Comparison of ENCODE assay signal across 29 mouse cellular contexts in genomic region chr2:14127629-14128028, GRCm38 (mm10). TPM values are rescaled to one million over a fixed set of nuclear protein-coding genes. Genes with fewer than 3 reads are reported as not detected.
DNase-seq lines count a peak whose midpoint lies in the region; ATAC-seq lines count a peak whose summit lies in the region.
"Had no signal": no experiment of that assay in that cellular context is flagged by ENCODE, and none has a peak within 500 bp of the region (broad histone marks: within the 10 kb centered on the region; RNA-seq: fewer than 3 reads in every experiment).

No protein-coding gene starts in this region.

- 23% methylated on average over 3 of the region's 3 CpGs for WGBS in forebrain, embryonic 13.5 days
- WGBS in forebrain, embryonic 16.5 days: 9% methylated on average over 3 of the region's 3 CpGs

- peak; percentile 57 for DNase-seq in MN1 (ENCODE audit: low spot score)
- peak; percentile 53 for DNase-seq in Muller cell, postnatal 12 days (ENCODE audit: inconsistent ontology term)
- DNase-seq in retina, embryonic 14.5 days (ENCODE audit: low spot score): peak; percentile 48
- no peak for DNase-seq in kidney, adult 8-10 months
- DNase-seq: adrenal gland, adult 8-10 months; B cell, adult 2 months; cerebellum, adult 8-10 months; cerebellum, postnatal 25 days; gastrocnemius, adult 2 months; heart, adult 2 months; heart, postnatal 4 days; kidney, adult 11 months; kidney, postnatal 36 days; lung, embryonic 14.5 days; lung, postnatal 14 days; right cerebral cortex, postnatal 14 days; thymus, postnatal 4 days had no signal

- H3K9ac ChIP-seq in forebrain, embryonic 13.5 days: no peak overlapping the region
- H3K9ac ChIP-seq in forebrain, embryonic 16.5 days (replicated peaks; ENCODE audit: low read depth, low read length): no peak overlapping the region
- H3K9ac ChIP-seq: heart, embryonic 12.5 days; hindbrain, embryonic 14.5 days; limb, embryonic 12.5 days; liver, embryonic 15.5 days; lung, embryonic 14.5 days; neural tube, embryonic 12.5 days had no signal

- H3K4me1 ChIP-seq in forebrain, embryonic 13.5 days: no peaks in the 10 kb centered on the region
- peaks cover 2% of the 10 kb centered on the region; the same call in 1 of the 2 replicates for H3K4me1 ChIP-seq in forebrain, embryonic 16.5 days (replicated peaks; ENCODE audit: control insufficient read depth, insufficient read depth, low read length)
- H3K4me1 ChIP-seq: liver, embryonic 15.5 days; neural tube, embryonic 12.5 days had no signal

- peaks cover 36% of the 10 kb centered on the region for H3K36me3 ChIP-seq in forebrain, embryonic 13.5 days (ENCODE audit: poor library complexity, severe bottlenecking)
- peaks cover 16% of the 10 kb centered on the region for H3K36me3 ChIP-seq in forebrain, embryonic 16.5 days (ENCODE audit: control insufficient read depth, insufficient read depth)

- no peak overlapping the region for H3K27ac ChIP-seq in forebrain, embryonic 13.5 days
- H3K27ac ChIP-seq in forebrain, embryonic 16.5 days (ENCODE audit: low read length): no peak overlapping the region
- H3K27ac ChIP-seq: gastrocnemius, adult 2 months; heart, adult 2 months; hindbrain, embryonic 14.5 days; layer of hippocampus, adult 2 months; left cerebral cortex, adult 2 months; limb, embryonic 12.5 days; liver, embryonic 15.5 days; neural tube, embryonic 12.5 days had no signal

- no peaks in the 10 kb centered on the region for H3K27me3 ChIP-seq in forebrain, embryonic 13.5 days
- no peaks in the 10 kb centered on the region for H3K27me3 ChIP-seq in forebrain, embryonic 16.5 days (replicated peaks; ENCODE audit: control insufficient read depth, insufficient read depth, low read length)
- H3K27me3 ChIP-seq: heart, embryonic 12.5 days; limb, embryonic 12.5 days; liver, embryonic 15.5 days; neural tube, embryonic 12.5 days had no signal

- peak; percentile 36; the same call in 1 of the 2 replicates for ATAC-seq in forebrain, embryonic 13.5 days
- no peak; the same call in 1 of the 2 replicates for ATAC-seq in forebrain, embryonic 16.5 days
- ATAC-seq: inflammation-experienced regulatory T-cells, adult 6 months had no signal

- no peaks in the 10 kb centered on the region for H3K9me3 ChIP-seq in forebrain, embryonic 13.5 days (replicated peaks)
- no peaks in the 10 kb centered on the region for H3K9me3 ChIP-seq in forebrain, embryonic 16.5 days (ENCODE audit: control insufficient read depth, low read length)
- H3K9me3 ChIP-seq: heart, embryonic 12.5 days; limb, embryonic 12.5 days; liver, embryonic 15.5 days; neural tube, embryonic 12.5 days had no signal

- H3K4me3 ChIP-seq in forebrain, embryonic 13.5 days: no peak overlapping the region
- no peak overlapping the region for H3K4me3 ChIP-seq in forebrain, embryonic 16.5 days (replicated peaks; ENCODE audit: low read length)
- H3K4me3 ChIP-seq: gastrocnemius, adult 2 months; heart, adult 2 months; heart, embryonic 12.5 days; layer of hippocampus, adult 2 months; left cerebral cortex, adult 2 months; limb, embryonic 12.5 days; liver, embryonic 15.5 days; myocyte; neural tube, embryonic 12.5 days had no signal

- H3K4me2 ChIP-seq in forebrain, embryonic 13.5 days: no peak overlapping the region
- no peak overlapping the region for H3K4me2 ChIP-seq in forebrain, embryonic 16.5 days (ENCODE audit: low read length)
- H3K4me2 ChIP-seq: heart, embryonic 12.5 days; hindbrain, embryonic 14.5 days; limb, embryonic 12.5 days; liver, embryonic 15.5 days; lung, embryonic 14.5 days; neural tube, embryonic 12.5 days had no signal

RNA-seq across cellular contexts. Expression of gene Tmem236, which starts 46.7 kb away (rescaled TPM):
- polyA plus RNA-seq in forebrain, embryonic 13.5 days (2015; fragmentation: Nextera tagmentation; extraction: Ambion mirVana): 0.09 TPM in 1 of 2 replicates, not detected in the other
- 0.09 and 0.19 TPM in 2 replicates for polyA plus RNA-seq in forebrain, embryonic 16.5 days (2015; fragmentation: Nextera tagmentation; extraction: Ambion mirVana)
- polyA plus RNA-seq: heart, adult 2 months; inflammation-experienced regulatory T-cells, adult 6 months; limb, embryonic 12.5 days; liver, adult 2 months; lung, embryonic 14.5 days had no signal

RNA-seq across cellular contexts. Expression of gene Stam, which starts 53.7 kb away (rescaled TPM):
- polyA plus RNA-seq in forebrain, embryonic 13.5 days (2015; fragmentation: Nextera tagmentation; extraction: Ambion mirVana): 108 and 113 TPM in 2 replicates
- 141 TPM in 2 replicates for polyA plus RNA-seq in forebrain, embryonic 16.5 days (2015; fragmentation: Nextera tagmentation; extraction: Ambion mirVana)

Comparison
In these comparisons a context has a peak if more than half of its experiments do, and no peak if none do; other contexts are left out.
1. DNase-seq: peak in MN1 (single experiment), Muller cell, postnatal 12 days (single experiment) and retina, embryonic 14.5 days (single experiment); none in kidney, adult 8-10 months (0 of 2).